Mouse (Mus musculus) kidney, postnatal 0 days (tissue): ENCODE results near the gene Nudcd2. TPM values are rescaled to one million over a fixed set of nuclear protein-coding genes. Genes with fewer than 3 reads are reported as not detected.

ENCODE experiments used
- ATAC-seq: fragments of 200-750 bp; cut with Nextera tagmentation; replicated peaks from 2 replicates; pipeline ENCODE4 v1.8.0; 2017; ENCODE audit warnings: low read depth, moderate number of reproducible peaks, moderate TSS enrichment, moderate library complexity; ENCODE audit not compliant: low FRiP score
- DNase-seq: peaks from one replicate; pipeline ENCODE4 v3.0.0-alpha.2; 2016; ENCODE audit warnings: low spot score
- H3K27ac ChIP-seq: fragments of 300-500 bp; sonication (generic); 2 replicates; pipeline ENCODE4 v1.5.1; 2014; ENCODE audit warnings: mild to moderate bottlenecking
- H3K27me3 ChIP-seq: fragments of 300-500 bp; sonication (generic); 2 replicates; pipeline ENCODE4 v1.6.1; 2014; ENCODE audit warnings: low read length, mixed read lengths; ENCODE audit not compliant: insufficient read depth
- H3K36me3 ChIP-seq: fragments of 300-500 bp; sonication (generic); 2 replicates; pipeline ENCODE4 v1.6.1; 2014; ENCODE audit warnings: low read length, mixed read lengths; ENCODE audit not compliant: insufficient read depth
- H3K4me1 ChIP-seq: fragments of 300-500 bp; sonication (generic); replicated peaks from 2 replicates; pipeline ENCODE4 v1.6.1; 2014; ENCODE audit warnings: antibody characterized with exemption, low read length, mixed read lengths; ENCODE audit not compliant: insufficient read depth
- H3K4me2 ChIP-seq: fragments of 300-500 bp; sonication (generic); 2 replicates; pipeline ENCODE4 v1.6.1; 2014; ENCODE audit warnings: mild to moderate bottlenecking, low read length, moderate library complexity, mixed read lengths
- H3K4me3 ChIP-seq: fragments of 300-500 bp; sonication (generic); replicated peaks from 2 replicates; pipeline ENCODE4 v1.5.1; 2014; ENCODE audit warnings: low read depth, low read length
- H3K9ac ChIP-seq: fragments of 300-500 bp; sonication (generic); 2 replicates; pipeline ENCODE4 v1.6.1; 2014; ENCODE audit warnings: low read depth, low read length
- H3K9me3 ChIP-seq: fragments of 300-500 bp; sonication (generic); replicated peaks from 2 replicates; pipeline ENCODE4 v1.6.1; 2016; ENCODE audit warnings: low read length, inconsistent platforms, mixed read lengths
- CTCF ChIP-seq: IDR thresholded peaks from 2 replicates; pipeline ENCODE4 v1.5.1; 2016; ENCODE audit warnings: antibody characterized with exemption, low read depth, mild to moderate bottlenecking, moderate library complexity
- WGBS: fragments of 180-500 bp; shearing (Covaris S2); extraction: QIAGEN DNeasy Blood & Tissue Kit; methylation state at CpG from one replicate; pipeline ENCODE4 v1.1.7; 2014; 5-methylcytosine and 5-hydroxymethylcytosine counted together
- polyA plus RNA-seq: library from polyadenylated mRNA; unstranded; fragments of >200 nt; fragmentation: Nextera tagmentation; extraction: Ambion mirVana; gene quantifications from 2 replicates; pipeline ENCODE4 v1.2.1, GENCODE M21; 2015

Gene Nudcd2
- polyA plus RNA-seq, 1 experiment from 2014 or later = 136 TPM

- 0 out of 2 replicates have a peak, but pooled peaks have one; percentile 10 for ATAC-seq
These were observed 29.9 kb downstream of the Nudcd2 start for GRCm38 (mm10) chr11:40763395-40763794.

GRCm38 (mm10) chr11:40764690-40765089, 31.2 kb downstream of the Nudcd2 start:
- H3K4me1 ChIP-seq = no peaks in the 10 kb centered on the region
- no peak overlapping the region for H3K27ac ChIP-seq
- DNase-seq (no peak), ATAC-seq (no peak)
- WGBS = 77% methylated on average over 4 of the region's 4 CpGs
- H3K9ac ChIP-seq = no peak overlapping the region
- H3K36me3 ChIP-seq = no peaks in the 10 kb centered on the region
- H3K4me2 ChIP-seq = no peak overlapping the region
- no peaks in the 10 kb centered on the region for H3K27me3 ChIP-seq
- no peak for TF ChIP-seq CTCF
- no peaks in the 10 kb centered on the region for H3K9me3 ChIP-seq
- H3K4me3 ChIP-seq = no peak overlapping the region

More at GRCm38 (mm10) chr11:40763395-40763794, 29.9 kb downstream of the Nudcd2 start:
- Histone ChIP-seq H3K27ac (no peak overlapping the region), H3K9ac (no peak overlapping the region), H3K4me2 (no peak overlapping the region), H3K9me3 (no peaks in the 10 kb centered on the region), H3K4me1 (no peaks in the 10 kb centered on the region), H3K27me3 (no peaks in the 10 kb centered on the region), H3K36me3 (no peaks in the 10 kb centered on the region), H3K4me3 (no peak overlapping the region)
- 30% methylated on average over 2 of the region's 2 CpGs for WGBS
- TF ChIP-seq CTCF = peak; percentile 64
- peak; percentile 65 for DNase-seq

GRCm38 (mm10) chr11:40775315-40776269, 42.1 kb downstream of the Nudcd2 start:
- no peak overlapping the region for H3K9ac ChIP-seq
- no peaks in the 10 kb centered on the region for H3K4me1 ChIP-seq
- H3K27ac ChIP-seq = no peak overlapping the region
- H3K4me2 ChIP-seq = 0 out of 2 replicates have a peak overlapping the region, but pooled peaks have one; percentile 25
- no peaks in the 10 kb centered on the region for H3K36me3 ChIP-seq
- WGBS = 51% methylated on average over 12 of the region's 12 CpGs
- DNase-seq (peak; percentile 86), ATAC-seq (no peak)
- no peaks in the 10 kb centered on the region for H3K27me3 ChIP-seq
- TF ChIP-seq CTCF = peak; percentile 81
- H3K9me3 ChIP-seq = no peaks in the 10 kb centered on the region
- no peak overlapping the region for H3K4me3 ChIP-seq

- H3K27ac ChIP-seq = no peak overlapping the region
- no peak overlapping the region for H3K9ac ChIP-seq
- H3K4me3 ChIP-seq = no peak overlapping the region
- no peak for TF ChIP-seq CTCF
- no peaks in the 10 kb centered on the region for H3K4me1 ChIP-seq
- H3K36me3 ChIP-seq = no peaks in the 10 kb centered on the region
- ATAC-seq (no peak), DNase-seq (no peak)
- 70% methylated on average over 2 of the region's 2 CpGs for WGBS
- no peaks in the 10 kb centered on the region for H3K9me3 ChIP-seq
- H3K4me2 ChIP-seq = no peak overlapping the region
- H3K27me3 ChIP-seq = no peaks in the 10 kb centered on the region
These were observed 48.4 kb downstream of the Nudcd2 start for GRCm38 (mm10) chr11:40781857-40782256.

- DNase-seq = no peak
- Histone ChIP-seq H3K9ac (no peak overlapping the region), H3K4me2 (no peak overlapping the region), H3K36me3 (no peaks in the 10 kb centered on the region), H3K4me3 (no peak overlapping the region), H3K27me3 (no peaks in the 10 kb centered on the region), H3K9me3 (no peaks in the 10 kb centered on the region), H3K4me1 (no peaks in the 10 kb centered on the region), H3K27ac (no peak overlapping the region)
- ATAC-seq = no peak
- 81% methylated on average over 1 of the region's 1 CpGs for WGBS
- TF ChIP-seq CTCF = no peak
These were observed 49.9 kb downstream of the Nudcd2 start for GRCm38 (mm10) chr11:40783346-40783745.

- Histone ChIP-seq H3K4me3 (no peak overlapping the region), H3K36me3 (no peaks in the 10 kb centered on the region), H3K9ac (no peak overlapping the region), H3K4me1 (no peaks in the 10 kb centered on the region), H3K9me3 (no peaks in the 10 kb centered on the region), H3K27me3 (no peaks in the 10 kb centered on the region), H3K4me2 (no peak overlapping the region), H3K27ac (no peak overlapping the region)
- TF ChIP-seq CTCF = no peak
- ATAC-seq = no peak
- 80% methylated on average over 8 of the region's 8 CpGs for WGBS
- DNase-seq = no peak
These were observed 50.9 kb downstream of the Nudcd2 start for GRCm38 (mm10) chr11:40784326-40784725.
